In the genomic region with DNA sequence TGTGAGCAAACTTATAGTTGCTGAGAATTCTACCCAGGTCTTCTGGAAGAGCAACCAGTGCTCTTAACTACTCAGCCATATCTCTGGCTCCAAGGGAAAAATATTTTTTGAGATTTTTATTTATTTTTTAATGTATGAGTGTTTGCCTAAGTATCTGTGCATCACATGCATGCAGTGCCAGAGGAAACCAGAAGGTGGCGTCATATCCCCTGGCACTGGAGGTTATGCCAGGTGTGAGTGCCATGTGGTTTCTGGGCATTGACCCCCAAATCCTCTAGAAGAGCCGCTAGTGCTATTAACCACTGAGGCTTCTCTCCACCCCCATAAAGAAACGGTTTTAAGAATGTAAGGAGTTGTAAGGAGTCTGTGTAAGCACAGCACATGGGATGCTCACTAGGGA, we compare ENCODE assay signal across 13 mouse cellular contexts. TPM values are rescaled to one million over a fixed set of nuclear protein-coding genes. Genes with fewer than 3 reads are reported as not detected.
DNase-seq lines count a peak whose midpoint lies in the region; ATAC-seq and TF ChIP-seq lines count a peak whose summit lies in the region.
"Had no signal": no experiment of that assay in that cellular context is flagged by ENCODE, and none has a peak within 500 bp of the region (broad histone marks: within the 10 kb centered on the region; RNA-seq: fewer than 3 reads in every experiment).

No protein-coding gene starts in this region.

- no peak overlapping the region for H3K9ac ChIP-seq in forebrain, postnatal 0 days
- H3K9ac ChIP-seq in forebrain, embryonic 11.5 days (ENCODE audit: low read length), result no peak overlapping the region
- H3K9ac ChIP-seq: liver, embryonic 15.5 days had no signal

- intact Hi-C loops in heart, postnatal 10 days (cut with DNase I), result no loop called here

- H3K4me2 ChIP-seq in forebrain, postnatal 0 days (ENCODE audit: low read depth), result no peak overlapping the region
- no peak overlapping the region for H3K4me2 ChIP-seq in forebrain, embryonic 11.5 days (ENCODE audit: low read depth, low read length, severe bottlenecking)
- H3K4me2 ChIP-seq: liver, embryonic 15.5 days had no signal

- no peaks in the 10 kb centered on the region for H3K9me3 ChIP-seq in forebrain, postnatal 0 days (ENCODE audit: low read length)
- H3K9me3 ChIP-seq in forebrain, embryonic 11.5 days (ENCODE audit: control insufficient read depth, low read length), result no peaks in the 10 kb centered on the region
- H3K9me3 ChIP-seq: liver, embryonic 15.5 days had no signal

- no peak overlapping the region for H3K27ac ChIP-seq in forebrain, postnatal 0 days (ENCODE audit: low read depth, low read length)
- no peak overlapping the region for H3K27ac ChIP-seq in forebrain, embryonic 11.5 days (ENCODE audit: low read depth, low read length)
- H3K27ac ChIP-seq: liver, embryonic 15.5 days had no signal

- peak; percentile 43 for TF ChIP-seq CTCF in forebrain, postnatal 0 days (IDR thresholded peaks at IDR 0.05; ENCODE audit: low read depth)

- ATAC-seq in forebrain, postnatal 0 days, result no peak
- ATAC-seq in forebrain, embryonic 11.5 days (replicated peaks; ENCODE audit: low FRiP score), result no peak

- no peaks in the 10 kb centered on the region for H3K36me3 ChIP-seq in forebrain, postnatal 0 days (ENCODE audit: insufficient read depth)
- H3K36me3 ChIP-seq in forebrain, embryonic 11.5 days (ENCODE audit: control insufficient read depth, insufficient read depth, low read length), result no peaks in the 10 kb centered on the region; the same call in 1 of the 2 replicates

- no peak for DNase-seq in forebrain, postnatal 0 days
- no peak for DNase-seq in forebrain, embryonic 11.5 days (ENCODE audit: low spot score)
- peak; percentile 47 for DNase-seq in 416B (ENCODE audit: low read depth)
- peak; percentile 46 for DNase-seq in R1 (ENCODE audit: low read depth, low spot score)
- DNase-seq in lung, postnatal 14 days, result peak; percentile 39
- DNase-seq in adrenal gland, adult 18-20 months (ENCODE audit: low spot score in 2 of 2), result no peak
- DNase-seq in heart, postnatal 10 days, result no peak
- DNase-seq in layer of hippocampus, postnatal 25 days (ENCODE audit: extremely low spot score in 1 of 2, low spot score in 1 of 2), result no peak

- 73% methylated on average over 3 of the region's 3 CpGs for WGBS in forebrain, postnatal 0 days
- WGBS in forebrain, embryonic 11.5 days, result 76% methylated on average over 3 of the region's 3 CpGs

- no peak overlapping the region for H3K4me3 ChIP-seq in forebrain, postnatal 0 days (ENCODE audit: low read depth, low read length)
- H3K4me3 ChIP-seq in forebrain, embryonic 11.5 days (ENCODE audit: low read depth, low read length), result no peak overlapping the region
- H3K4me3 ChIP-seq: liver, embryonic 15.5 days had no signal

- H3K27me3 ChIP-seq in forebrain, postnatal 0 days (ENCODE audit: insufficient read depth, low read length), result no peaks in the 10 kb centered on the region
- H3K27me3 ChIP-seq in forebrain, embryonic 11.5 days (ENCODE audit: control insufficient read depth, insufficient read depth, low read length), result no peaks in the 10 kb centered on the region
- H3K27me3 ChIP-seq: liver, embryonic 15.5 days had no signal

- no peaks in the 10 kb centered on the region for H3K4me1 ChIP-seq in forebrain, postnatal 0 days (ENCODE audit: insufficient read depth)
- H3K4me1 ChIP-seq in forebrain, embryonic 11.5 days (replicated peaks; ENCODE audit: control insufficient read depth, insufficient read depth, low read length), result peaks cover 22% of the 10 kb centered on the region

RNA-seq across cellular contexts. Expression of gene Rgcc, which starts 13.2 kb away (rescaled TPM):
- 33.3 and 55.5 TPM in 2 replicates for total RNA-seq in forebrain, postnatal 0 days (2014; rRNA removed)
- 31.2 and 33.9 TPM in 2 replicates for polyA plus RNA-seq in forebrain, postnatal 0 days (2015; fragmentation: Nextera tagmentation; extraction: Ambion mirVana)
- polyA plus RNA-seq in forebrain, embryonic 11.5 days (2014; fragmentation: Nextera tagmentation; extraction: Ambion mirVana), result 72.4 and 75.8 TPM in 2 replicates
- total RNA-seq in adrenal gland, adult 18-20 months (2021), result 100 to 1,000 TPM; 152 to 273 TPM
- 10 to 100 TPM; 51.6 to 57.6 TPM for total RNA-seq in heart, postnatal 10 days (2021)
- 10 to 100 TPM; 39.6 to 43.9 TPM for total RNA-seq in layer of hippocampus, postnatal 25 days (2021)

RNA-seq across cellular contexts. Expression of gene Zfp957, which starts 41.1 kb away (rescaled TPM):
- total RNA-seq in forebrain, postnatal 0 days (2014; rRNA removed), result not detected in 2 replicates
- polyA plus RNA-seq in forebrain, postnatal 0 days (2015; fragmentation: Nextera tagmentation; extraction: Ambion mirVana), result not detected in 2 replicates
- not detected in 2 replicates for polyA plus RNA-seq in forebrain, embryonic 11.5 days (2014; fragmentation: Nextera tagmentation; extraction: Ambion mirVana)
- total RNA-seq in adrenal gland, adult 18-20 months (2021), result not detected
- total RNA-seq in heart, postnatal 10 days (2021), result not detected
- total RNA-seq in layer of hippocampus, postnatal 25 days (2021), result not detected
- total RNA-seq: layer of hippocampus, adult 18-20 months had no signal
- polyA plus RNA-seq: C2C12; embryonic facial prominence, embryonic 11.5 days; heart, postnatal 0 days; liver, embryonic 15.5 days had no signal

Comparison
In these comparisons a context has a peak if more than half of its experiments do, and no peak if none do; other contexts are left out.
1. DNase-seq: peak in 416B (single experiment), R1 (single experiment) and lung, postnatal 14 days (single experiment); none in forebrain, postnatal 0 days (single experiment), forebrain, embryonic 11.5 days (single experiment), adrenal gland, adult 18-20 months (0 of 2), heart, postnatal 10 days (0 of 2) and layer of hippocampus, postnatal 25 days (0 of 2).